Mouse (Mus musculus) large intestine, adult 2 months (tissue): Measurements from ENCODE around the gene Rad23b. TPM values are rescaled to one million over a fixed set of nuclear protein-coding genes. Genes with fewer than 3 reads are reported as not detected.
"Not testable (repeated sequence)": the region's sequence is repeated elsewhere in the genome, so short reads cannot be mapped to it uniquely, and the experiment has no call there.

ENCODE experiments used
- DNase-seq: peaks from one replicate; pipeline ENCODE4 v3.0.0-alpha.2; 2012; ENCODE audit warnings: low read depth, low spot score
- WGBS: fragments of 180-500 bp; shearing (Covaris S2); methylation state at CpG from one replicate; pipeline ENCODE4 v1.1.7; 2018; 5-methylcytosine and 5-hydroxymethylcytosine counted together
- polyA plus RNA-seq: library from polyadenylated mRNA; depleted of rRNA; stranded (reverse); fragments of >200 nt; gene quantifications from 2 replicates; pipeline ENCODE4 v1.2.3, GENCODE M21; 2012

Rad23b gene
- polyA plus RNA-seq, 1 experiment: 116 TPM

- DNase-seq: no peak
Measured at GRCm38 (mm10) chr4:55351860-55352259, 2.0 kb downstream of the Rad23b start.

GRCm38 (mm10) chr4:55354038-55354437, 4.2 kb downstream of the Rad23b start:
- no peak for DNase-seq
- WGBS: 100% methylated on average over 1 of the region's 1 CpGs

GRCm38 (mm10) chr4:55355845-55356244, 6.0 kb downstream of the Rad23b start:
- 25% methylated on average over 1 of the region's 1 CpGs for WGBS
- no peak for DNase-seq

- no peak for DNase-seq
- WGBS: 73% methylated on average over 3 of the region's 3 CpGs
Measured at GRCm38 (mm10) chr4:55356726-55357125, 6.9 kb downstream of the Rad23b start.

- no peak for DNase-seq
- WGBS: 89% methylated on average over 4 of the region's 4 CpGs
Measured at GRCm38 (mm10) chr4:55363866-55364265, 14.0 kb downstream of the Rad23b start.

- 98% methylated on average over 4 of the region's 4 CpGs for WGBS
- no peak for DNase-seq
Measured at GRCm38 (mm10) chr4:55364374-55364773, 14.5 kb downstream of the Rad23b start.

- WGBS: 61% methylated on average over 1 of the region's 1 CpGs
- no peak for DNase-seq
Measured at GRCm38 (mm10) chr4:55366014-55366413, 16.2 kb downstream of the Rad23b start.

GRCm38 (mm10) chr4:55370127-55370526, 20.3 kb downstream of the Rad23b start:
- 90% methylated on average over 3 of the region's 3 CpGs for WGBS
- DNase-seq: no peak

GRCm38 (mm10) chr4:55371355-55371754, 21.5 kb downstream of the Rad23b start:
- WGBS: 33% methylated on average over 7 of the region's 7 CpGs
- no peak for DNase-seq

- DNase-seq: no peak
- 87% methylated on average over 2 of the region's 2 CpGs for WGBS
Measured at GRCm38 (mm10) chr4:55382350-55382749, 32.5 kb downstream of the Rad23b start.

- DNase-seq: no peak
- WGBS: 75% methylated on average over 2 of the region's 2 CpGs
Measured at GRCm38 (mm10) chr4:55386768-55387167, 36.9 kb downstream of the Rad23b start.

- WGBS: 70% methylated on average over 1 of the region's 1 CpGs
- no peak for DNase-seq
Measured at GRCm38 (mm10) chr4:55391480-55391879, 41.6 kb downstream of the Rad23b start.

- 93% methylated on average over 7 of the region's 7 CpGs for WGBS
- DNase-seq: no peak
Measured at GRCm38 (mm10) chr4:55392445-55392844, 42.6 kb downstream of the Rad23b start.

GRCm38 (mm10) chr4:55397911-55398762, 48.3 kb downstream of the Rad23b start:
- 38% methylated on average over 17 of the region's 17 CpGs for WGBS
- peak; percentile 4 for DNase-seq

GRCm38 (mm10) chr4:55398901-55399300, 49.1 kb downstream of the Rad23b start:
- 65% methylated on average over 11 of the region's 11 CpGs for WGBS
- DNase-seq: no peak

- 87% methylated on average over 3 of the region's 3 CpGs for WGBS
Measured at GRCm38 (mm10) chr4:55405329-55405728, 55.5 kb downstream of the Rad23b start.

GRCm38 (mm10) chr4:55406558-55406957, 56.7 kb downstream of the Rad23b start:
- DNase-seq: no peak
- WGBS: 94% methylated on average over 1 of the region's 1 CpGs

More at GRCm38 (mm10) chr4:55405329-55405728, 55.5 kb downstream of the Rad23b start:
- DNase-seq: no peak

- WGBS: 75% methylated on average over 2 of the region's 2 CpGs
- no peak for DNase-seq
Measured at GRCm38 (mm10) chr4:55408081-55408480, 58.2 kb downstream of the Rad23b start.

- WGBS: 96% methylated on average over 16 of the region's 16 CpGs
- DNase-seq: no peak
Measured at GRCm38 (mm10) chr4:55409025-55409424, 59.2 kb downstream of the Rad23b start.

GRCm38 (mm10) chr4:55409578-55410224, 59.9 kb downstream of the Rad23b start:
- DNase-seq: not testable (repeated sequence)
- WGBS: 88% methylated on average over 1 of the region's 1 CpGs

- no peak for DNase-seq
- 67% methylated on average over 3 of the region's 3 CpGs for WGBS
Measured at GRCm38 (mm10) chr4:55415864-55416263, 66.0 kb downstream of the Rad23b start.
